Mouse (Mus musculus) cerebellum, adult 18-20 months (tissue): ENCODE results near the gene Pglyrp1.
A peak's percentile ranks its signal among the peaks of the same experiment; 100 is the strongest.
"Not testable (repeated sequence)": the region's sequence is repeated elsewhere in the genome, so short reads cannot be mapped to it uniquely, and the experiment has no call there.

ENCODE experiments used
- DNase-seq, 2 experiments: peaks; one replicate each; pipeline ENCODE4 v3.0.0; 2021

The Pglyrp1 gene

GRCm38 (mm10) chr7:18871031-18871430 is at the start of gene Pglyrp1:
TSS of gene Pglyrp1 (plus strand) at chr7:18871331.
- not testable (repeated sequence) for DNase-seq

DNA sequence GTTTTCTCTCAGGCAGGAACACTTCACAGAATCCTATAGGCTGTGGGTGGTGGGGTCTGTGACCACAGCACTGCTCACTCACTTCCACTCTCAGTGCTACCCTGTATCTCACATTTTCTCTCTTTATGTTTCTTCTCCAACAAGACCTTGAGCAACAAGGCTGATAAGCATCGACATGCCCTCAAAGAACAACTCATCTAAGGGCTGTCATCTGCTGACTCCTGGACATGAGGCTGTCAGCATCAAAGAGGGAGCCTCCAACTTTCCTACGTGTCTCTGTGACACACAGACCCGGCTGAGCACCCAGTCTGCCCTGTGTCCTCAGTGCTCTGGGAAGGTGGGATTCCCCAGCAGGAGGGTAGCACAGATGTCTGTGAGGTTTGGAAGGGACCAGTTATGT is 49.6 kb upstream of the Pglyrp1 start, which contains the start of gene Psg17:
Psg17 (minus strand) TSS at position 101 of the 400 bp plus-strand sequence.
- DNase-seq, result no peak

DNA sequence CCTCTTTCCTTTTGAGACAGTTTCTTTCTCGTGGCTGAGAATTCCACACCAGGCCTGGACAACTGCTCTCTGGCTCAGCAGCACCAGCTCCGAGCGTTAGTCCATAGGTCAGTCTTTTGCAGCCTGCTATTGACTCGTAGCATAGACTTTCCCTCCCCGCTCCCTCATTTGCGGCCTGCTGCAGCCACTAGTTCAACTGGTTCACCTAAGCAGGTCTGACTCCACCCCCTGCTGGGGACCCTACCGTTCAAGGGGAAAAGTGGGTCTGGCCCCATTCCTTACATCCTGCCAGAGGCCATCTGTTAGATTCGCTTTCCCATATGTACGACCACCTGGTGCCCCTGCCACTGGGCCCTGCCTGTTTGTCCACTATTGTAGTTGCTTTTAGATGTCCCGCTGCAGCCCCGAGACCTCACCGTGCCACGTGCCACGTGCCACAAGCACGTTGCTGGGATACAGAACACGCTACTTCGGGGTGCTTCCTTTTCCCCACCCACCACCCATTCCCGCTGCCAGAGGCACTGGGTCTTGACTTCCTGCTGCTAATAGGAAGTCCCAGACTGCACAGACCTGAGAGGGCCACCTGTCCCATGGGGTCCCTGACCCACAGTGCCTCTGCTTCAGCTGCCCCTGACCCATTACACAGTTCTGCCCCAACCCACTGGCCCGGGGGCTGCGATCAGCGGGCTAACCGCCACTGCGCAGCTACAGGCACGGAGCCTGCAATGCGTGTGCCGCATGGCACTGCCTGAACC is 43.2 kb upstream of the Pglyrp1 start:
- no peak for DNase-seq

DNA sequence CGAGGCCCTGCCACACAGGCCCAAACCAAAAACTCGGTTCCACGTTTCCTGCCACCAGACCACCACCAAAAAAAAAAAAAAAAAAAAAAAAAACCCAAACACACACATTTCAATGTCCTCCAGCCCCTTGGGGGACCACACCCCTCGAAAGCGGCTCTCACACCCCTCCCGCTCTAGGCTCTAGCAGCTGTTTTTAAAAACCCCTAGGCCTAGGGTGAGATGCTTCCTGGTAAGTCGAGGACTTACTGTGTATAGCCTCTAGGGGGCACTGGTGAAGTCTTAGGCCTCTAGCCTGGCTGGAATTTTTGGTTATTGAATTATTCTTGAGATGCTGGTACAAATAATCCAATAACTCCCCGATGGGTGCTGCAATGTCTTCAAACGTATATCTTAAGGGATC is 42.5 kb upstream of the Pglyrp1 start:
- peak in 1 of 2 experiments; percentile 3 for DNase-seq

DNA sequence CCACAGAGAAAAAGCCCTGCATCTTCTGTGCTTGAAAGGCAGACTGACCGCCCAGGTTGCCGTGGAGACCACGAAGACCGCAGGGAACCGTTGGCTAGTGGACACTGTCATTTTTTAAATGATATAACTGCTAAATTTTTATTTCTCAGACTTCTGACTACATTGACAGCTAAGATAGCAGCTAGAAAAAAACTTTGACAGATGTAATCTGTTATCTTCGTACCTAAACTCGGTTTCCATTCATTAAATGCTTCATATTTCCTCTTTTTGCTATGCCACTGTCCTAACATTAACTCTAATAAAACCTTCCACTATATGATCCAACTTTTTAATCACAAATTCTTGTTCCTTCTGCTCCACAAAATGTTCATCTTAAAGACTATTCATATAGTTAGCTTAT is 41.6 kb upstream of the Pglyrp1 start:
- DNase-seq, result no peak

GRCm38 (mm10) chr7:18832298-18832697 is 38.8 kb upstream of the Pglyrp1 start:
- no peak for DNase-seq

DNA sequence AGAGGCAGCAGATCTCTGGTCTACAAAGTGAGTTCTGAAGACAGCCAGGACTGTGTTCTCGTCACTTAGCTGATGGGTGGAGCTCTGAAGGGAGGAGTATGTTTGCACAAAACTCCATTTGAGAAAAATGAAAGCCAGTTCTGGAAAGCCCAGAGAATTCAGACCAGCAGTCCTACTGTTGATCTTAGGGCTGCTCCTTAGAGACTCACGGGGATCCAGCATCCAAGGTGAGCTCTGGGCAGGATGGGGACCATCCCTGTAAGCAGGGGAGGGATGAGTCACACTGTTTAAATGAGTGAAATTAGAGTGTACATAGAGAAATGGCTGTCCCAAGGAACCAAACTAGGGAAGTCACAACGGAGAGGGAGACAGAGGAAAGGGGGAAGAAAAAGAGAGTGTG is 31.3 kb upstream of the Pglyrp1 start, which contains the start of gene Mill2:
Mill2 (plus strand) TSS at position 102 of the 400 bp plus-strand sequence.
- peak in 1 of 2 experiments; percentile 1 for DNase-seq

DNA sequence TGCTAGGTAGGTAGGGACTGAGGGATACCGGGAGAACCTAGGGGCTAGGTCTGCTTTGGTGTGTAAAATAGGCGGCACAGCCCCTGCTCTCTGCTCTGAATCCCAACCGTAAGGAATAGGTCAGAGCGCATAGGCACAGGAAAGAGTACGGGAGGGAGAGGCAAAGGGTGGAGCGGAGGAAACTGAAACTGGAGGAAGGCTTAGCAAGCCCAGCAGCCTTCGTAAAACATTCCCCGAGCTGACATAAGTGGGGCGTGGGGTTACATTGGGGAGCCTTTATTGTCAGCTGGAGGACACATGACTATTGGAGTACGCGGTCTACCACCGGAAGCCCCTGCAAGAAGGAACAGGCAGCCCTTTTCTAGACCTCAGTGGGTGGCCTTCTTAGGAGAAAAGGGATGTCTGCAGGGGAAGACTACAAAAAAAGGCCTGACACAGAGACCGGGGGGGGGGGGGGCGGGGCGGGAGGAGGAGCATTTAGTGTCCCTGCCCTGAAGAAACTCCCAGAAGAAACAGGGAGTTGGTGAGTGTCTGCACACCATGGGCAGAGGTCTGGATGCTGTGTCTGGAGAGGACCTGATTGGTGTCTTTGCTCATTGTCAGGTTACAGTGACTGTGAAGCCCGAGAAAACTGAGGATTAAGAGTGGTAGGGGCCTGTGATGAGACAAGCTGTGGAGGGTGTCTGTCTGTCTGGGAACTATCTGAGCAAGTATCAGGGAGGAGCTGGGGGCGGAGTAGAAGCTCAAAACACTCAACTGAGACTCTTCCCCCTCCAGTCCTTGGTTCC is 30.6 kb upstream of the Pglyrp1 start:
- DNase-seq, result peak; percentile 19 to 25

GRCm38 (mm10) chr7:18841174-18841567 is 30.0 kb upstream of the Pglyrp1 start:
- no peak for DNase-seq

GRCm38 (mm10) chr7:18844811-18845210 is 26.3 kb upstream of the Pglyrp1 start:
- no peak for DNase-seq

DNA sequence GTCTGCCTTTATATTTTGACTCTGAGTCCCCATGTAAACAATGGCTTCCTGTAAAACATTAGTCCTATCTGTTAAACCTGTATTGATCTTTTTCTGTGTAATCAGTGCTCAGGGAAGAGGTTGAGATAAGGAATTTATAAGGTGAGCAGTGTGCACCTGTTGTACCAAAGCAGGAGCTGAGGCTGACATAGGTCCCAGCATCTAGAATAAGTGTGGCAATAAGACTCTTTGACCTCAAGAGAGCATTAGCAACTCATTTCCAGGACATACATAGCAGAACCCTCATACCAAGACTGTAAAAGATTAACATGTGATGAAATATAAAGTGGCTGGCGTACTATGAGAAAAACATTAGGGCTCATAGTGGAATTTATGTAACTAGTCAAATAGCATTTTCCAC is 22.7 kb upstream of the Pglyrp1 start:
- DNase-seq, result no peak

DNA sequence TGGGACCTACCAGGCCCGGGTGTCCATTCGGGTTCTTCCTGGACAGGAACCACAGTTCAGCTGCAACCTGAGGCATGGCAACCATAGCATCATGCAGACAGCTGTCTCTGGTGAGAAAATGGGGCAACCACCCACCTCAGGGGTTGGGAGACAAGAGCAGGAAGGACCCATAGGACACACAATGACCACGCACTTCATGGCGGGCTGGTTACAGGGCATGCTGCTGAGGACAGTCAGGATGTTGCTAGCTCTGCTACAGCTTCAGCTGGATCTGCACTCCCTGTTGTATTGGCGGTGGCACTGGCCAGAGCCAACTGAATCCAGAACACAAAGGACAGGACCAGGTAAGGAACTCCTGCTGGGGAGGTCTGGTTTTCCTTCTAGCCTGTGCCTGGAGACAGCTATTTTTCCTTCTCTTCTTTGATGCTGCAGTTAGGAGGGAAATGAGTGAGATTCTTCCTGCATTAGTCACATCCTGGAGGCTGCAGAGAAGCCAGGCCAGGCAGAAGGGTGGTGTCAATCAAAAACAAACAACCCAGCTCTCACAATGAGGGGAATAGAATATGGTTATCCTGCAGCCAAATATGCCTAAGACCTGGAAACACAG is 12.7 kb upstream of the Pglyrp1 start:
- DNase-seq, result no peak

GRCm38 (mm10) chr7:18862801-18863200 is 8.3 kb upstream of the Pglyrp1 start:
- no peak for DNase-seq

DNA sequence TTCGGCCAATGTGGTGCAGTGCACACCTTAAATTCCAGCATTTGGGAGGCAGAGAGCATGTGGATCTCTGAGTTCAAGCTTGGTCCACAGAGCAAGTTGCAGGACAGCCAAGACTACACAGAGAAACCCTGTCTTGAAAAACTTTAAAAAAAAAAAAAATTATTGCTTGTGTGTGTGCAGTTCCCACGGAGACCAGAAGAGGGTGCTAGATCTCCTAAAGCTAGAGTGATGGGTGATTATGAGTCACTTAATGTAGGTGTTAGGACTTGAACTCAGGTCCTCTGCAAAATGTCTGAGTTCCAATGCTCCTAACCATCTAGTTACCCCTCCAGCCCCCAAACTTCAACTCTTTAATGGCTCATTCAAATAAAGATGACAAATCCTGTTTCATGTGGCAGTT is 2.6 kb upstream of the Pglyrp1 start:
- no peak for DNase-seq

DNA sequence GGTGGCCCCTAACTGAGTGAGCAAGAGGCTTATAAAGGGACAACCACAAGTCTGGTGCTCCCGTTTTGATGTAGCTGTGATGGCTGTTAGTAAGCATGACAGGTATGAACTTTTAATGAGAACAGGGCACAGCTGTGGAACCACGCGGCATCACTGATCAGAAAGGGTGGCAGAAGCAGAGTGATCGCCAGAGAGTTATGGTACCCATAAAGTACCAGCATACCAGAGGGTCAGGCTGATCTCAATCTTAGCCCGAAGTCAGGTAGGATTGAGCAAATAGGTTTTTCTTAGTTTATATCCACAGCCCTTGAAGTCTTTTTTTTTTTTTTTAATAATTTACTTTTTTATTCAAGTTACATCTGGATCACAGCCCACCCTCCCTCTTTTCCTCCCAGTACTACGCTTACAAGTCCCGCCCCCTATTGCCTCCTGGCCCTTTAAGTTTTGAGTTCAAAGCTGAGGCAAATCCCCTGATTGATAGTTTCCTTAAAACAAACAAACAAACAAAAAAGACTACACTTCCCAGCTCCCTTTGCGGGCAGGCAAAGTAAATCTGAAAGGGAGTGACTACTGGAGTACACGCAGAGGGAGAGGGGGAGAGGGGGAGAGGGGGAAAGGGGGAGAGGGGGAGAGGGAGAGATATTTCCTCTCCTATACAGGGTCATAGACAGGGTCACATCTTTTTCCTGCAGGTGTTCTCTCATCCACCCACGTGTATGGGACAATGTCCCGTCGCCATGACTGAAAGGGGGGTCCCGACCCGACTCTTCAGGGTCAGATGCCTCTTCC is 1.1 kb downstream of the Pglyrp1 start:
- no peak for DNase-seq

DNA sequence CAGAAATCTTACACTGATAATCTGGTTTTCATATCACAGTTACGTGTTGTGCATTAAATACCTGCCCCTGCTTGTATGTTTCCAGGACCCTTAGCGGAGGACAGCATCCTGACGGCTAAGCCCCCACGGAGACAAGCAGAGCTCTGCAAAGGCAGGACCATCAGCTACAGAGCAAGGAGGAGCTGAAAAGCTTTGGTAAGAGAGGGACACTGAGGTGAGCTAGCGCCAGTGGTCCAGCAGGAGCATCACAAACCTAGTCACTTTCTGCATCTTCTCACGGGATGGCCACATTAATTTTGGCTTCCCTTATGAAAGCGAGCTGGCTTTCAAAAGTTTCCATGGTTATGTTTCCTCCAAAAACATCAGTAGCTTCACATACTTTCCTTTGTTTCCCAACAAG is 1.7 kb downstream of the Pglyrp1 start:
- no peak for DNase-seq

DNA sequence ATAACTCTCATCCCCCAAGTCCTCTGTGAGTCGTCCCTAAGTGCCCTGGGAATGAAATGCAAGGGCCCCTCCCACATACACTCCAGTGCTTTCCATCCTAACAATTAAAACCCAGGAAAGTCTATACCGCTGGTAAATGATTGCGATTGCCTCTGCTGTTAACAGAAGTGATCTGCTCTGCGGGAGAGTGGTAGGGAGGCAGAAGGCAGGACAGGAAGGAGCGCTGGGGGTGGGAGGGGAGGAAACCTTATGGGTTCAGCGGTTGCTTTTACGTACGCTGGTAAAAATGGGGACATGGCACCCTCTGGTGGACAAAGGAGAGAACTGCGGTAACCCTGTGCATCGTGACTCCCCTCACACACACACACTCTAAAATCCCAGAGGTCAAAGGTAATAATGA is 2.1 kb downstream of the Pglyrp1 start:
- DNase-seq, result peak; percentile 70 to 71

- DNase-seq, result no peak
These were observed 4.2 kb downstream of the Pglyrp1 start for GRCm38 (mm10) chr7:18875372-18875771.

GRCm38 (mm10) chr7:18878691-18879090 is 7.6 kb downstream of the Pglyrp1 start:
- no peak for DNase-seq

GRCm38 (mm10) chr7:18883991-18884744 is 13.0 kb downstream of the Pglyrp1 start:
- DNase-seq, result no peak

DNA sequence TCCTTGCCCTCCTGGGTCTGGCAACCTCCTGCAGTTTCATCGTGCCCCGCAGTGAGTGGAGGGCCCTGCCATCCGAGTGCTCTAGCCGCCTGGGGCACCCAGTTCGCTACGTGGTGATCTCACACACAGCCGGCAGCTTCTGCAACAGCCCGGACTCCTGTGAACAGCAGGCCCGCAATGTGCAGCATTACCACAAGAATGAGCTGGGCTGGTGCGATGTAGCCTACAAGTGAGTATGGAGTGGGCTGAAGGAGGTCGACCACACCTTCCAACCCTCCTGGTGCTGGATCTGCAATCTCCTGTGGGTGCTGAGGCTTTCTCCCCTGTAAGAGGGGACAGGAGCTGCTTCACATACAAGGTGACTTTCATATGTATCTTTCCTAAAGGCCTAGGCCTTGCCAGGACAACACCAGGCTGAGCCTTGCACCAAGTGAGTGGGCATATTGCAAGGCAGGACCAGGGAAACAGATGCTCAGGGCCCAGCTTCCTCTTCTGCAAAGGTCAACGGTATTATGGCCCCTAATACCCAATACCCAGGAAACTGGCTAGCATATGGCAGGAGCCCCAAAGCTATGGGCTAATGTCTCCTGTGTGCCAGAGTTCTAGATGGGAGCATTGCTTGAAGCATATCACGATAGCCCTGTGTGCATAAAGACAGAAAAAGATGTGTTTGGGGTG is 13.8 kb downstream of the Pglyrp1 start:
- no peak for DNase-seq
